Mouse (Mus musculus) embryonic facial prominence, embryonic 15.5 days (tissue): ENCODE results near the gene Phc1. TPM values are rescaled to one million over a fixed set of nuclear protein-coding genes. Genes with fewer than 3 reads are reported as not detected.

ENCODE experiments used
- ATAC-seq: fragments of 200-750 bp; cut with Nextera tagmentation; 2 replicates; pipeline ENCODE4 v1.8.0; 2017; ENCODE audit warnings: low read depth, moderate TSS enrichment; ENCODE audit not compliant: insufficient number of reproducible peaks, low FRiP score, low TSS enrichment
- H3K27ac ChIP-seq: fragments of 300-500 bp; sonication (generic); replicated peaks from 2 replicates; pipeline ENCODE4 v1.5.1; 2015; ENCODE audit warnings: mild to moderate bottlenecking, inconsistent platforms
- H3K27me3 ChIP-seq: fragments of 300-500 bp; sonication (generic); 2 replicates; pipeline ENCODE4 v1.6.1; 2015; ENCODE audit warnings: inconsistent platforms
- H3K36me3 ChIP-seq: fragments of 300-500 bp; sonication (generic); 2 replicates; pipeline ENCODE4 v1.6.1; 2015; ENCODE audit warnings: mild to moderate bottlenecking, inconsistent platforms
- H3K4me1 ChIP-seq: fragments of 300-500 bp; sonication (generic); 2 replicates; pipeline ENCODE4 v1.6.1; 2015; ENCODE audit warnings: inconsistent platforms
- H3K4me2 ChIP-seq: fragments of 300-500 bp; sonication (generic); replicated peaks from 2 replicates; pipeline ENCODE4 v1.6.1; 2015; ENCODE audit warnings: mild to moderate bottlenecking, inconsistent platforms
- H3K4me3 ChIP-seq: fragments of 300-500 bp; sonication (generic); replicated peaks from 2 replicates; pipeline ENCODE4 v1.5.1; 2015; ENCODE audit warnings: mild to moderate bottlenecking, inconsistent platforms
- H3K9ac ChIP-seq: fragments of 300-500 bp; sonication (generic); 2 replicates; pipeline ENCODE4 v1.6.1; 2015; ENCODE audit warnings: inconsistent platforms
- H3K9me3 ChIP-seq: fragments of 300-500 bp; sonication (generic); replicated peaks from 2 replicates; pipeline ENCODE4 v1.6.1; 2016; ENCODE audit warnings: inconsistent platforms
- WGBS: fragments of 180-500 bp; shearing (Covaris S2); methylation state at CpG from one replicate; pipeline ENCODE4 v1.1.7; 2015; 5-methylcytosine and 5-hydroxymethylcytosine counted together
- polyA plus RNA-seq: library from polyadenylated mRNA; unstranded; fragments of >200 nt; fragmentation: Nextera tagmentation; extraction: Ambion mirVana; gene quantifications from 2 replicates; pipeline ENCODE4 v1.2.1, GENCODE M21; 2015

Gene Phc1
- polyA plus RNA-seq, 1 experiment from 2014 or later = 19.6 TPM

DNA sequence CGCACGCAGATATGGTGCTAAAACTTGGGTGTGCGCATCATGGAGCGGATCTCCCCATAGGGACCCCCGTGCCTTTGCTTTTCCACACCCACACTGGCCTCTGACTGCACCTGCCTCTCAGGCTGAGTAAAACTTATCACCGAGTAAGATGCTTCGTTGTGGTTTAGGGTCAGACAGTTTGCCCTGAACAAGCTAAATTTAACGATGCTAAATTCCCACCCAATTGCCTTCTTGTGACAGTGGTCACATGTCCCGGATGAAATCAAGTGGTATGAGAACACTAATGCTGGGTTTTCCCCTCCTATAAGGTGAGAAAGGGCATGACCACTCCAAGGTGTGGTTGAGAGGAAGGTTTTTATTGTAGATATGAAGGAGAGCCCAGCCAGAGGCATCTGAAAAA, 46.6 kb downstream of the Phc1 start:
- H3K4me3 ChIP-seq = no peak overlapping the region
- 81% methylated on average over 9 of the region's 9 CpGs for WGBS
- no peak for ATAC-seq
- no peaks in the 10 kb centered on the region for H3K36me3 ChIP-seq
- H3K4me2 ChIP-seq = no peak overlapping the region
- H3K9ac ChIP-seq = no peak overlapping the region
- no peak overlapping the region for H3K27ac ChIP-seq
- no peaks in the 10 kb centered on the region for H3K27me3 ChIP-seq
- peaks cover 4% of the 10 kb centered on the region; the same call in 1 of the 2 replicates for H3K4me1 ChIP-seq
- H3K9me3 ChIP-seq = no peaks in the 10 kb centered on the region

DNA sequence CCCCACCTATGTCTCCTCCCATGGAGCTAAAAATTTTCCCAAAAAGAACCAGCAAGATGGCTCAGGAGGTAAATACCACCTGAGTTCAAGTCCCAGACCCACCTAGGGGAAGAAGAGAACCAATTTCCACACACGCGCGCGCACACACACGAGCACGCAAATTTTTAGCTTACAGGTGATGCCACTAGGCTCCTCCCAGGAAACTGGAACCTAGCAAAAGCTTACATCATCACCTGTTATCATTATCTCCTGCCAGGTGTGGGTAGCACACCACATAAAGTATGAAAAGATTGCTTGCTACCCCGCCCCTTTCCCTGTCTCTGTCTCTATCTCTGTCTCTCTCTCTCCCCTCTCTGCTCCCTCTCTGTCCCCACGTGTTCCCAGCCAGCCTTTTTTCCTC, 47.2 kb downstream of the Phc1 start:
- no peak overlapping the region for H3K4me3 ChIP-seq
- H3K4me2 ChIP-seq = no peak overlapping the region

DNA sequence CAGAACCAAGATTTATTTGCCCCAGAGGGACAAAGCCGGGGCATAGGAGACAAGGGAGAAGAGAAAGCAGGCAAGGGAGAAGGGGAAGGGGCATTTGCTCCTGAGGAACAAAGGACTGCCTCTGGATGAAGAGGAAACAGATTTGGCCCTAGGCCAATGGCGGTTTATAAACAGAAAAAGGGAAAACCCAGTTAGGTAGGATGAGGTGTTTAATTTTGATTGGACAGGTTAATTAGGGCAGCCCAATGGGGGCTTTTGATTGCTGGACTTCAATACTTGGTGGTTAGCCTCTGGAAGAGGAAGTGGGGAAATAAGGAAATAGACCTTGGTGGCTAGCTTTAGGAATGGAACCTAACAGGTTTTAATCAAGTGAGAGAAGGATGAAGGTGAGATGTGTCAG, 48.2 kb downstream of the Phc1 start:
- Histone ChIP-seq H3K27me3 (no peaks in the 10 kb centered on the region), H3K36me3 (no peaks in the 10 kb centered on the region), H3K4me3 (no peak overlapping the region), H3K9me3 (no peaks in the 10 kb centered on the region), H3K27ac (no peak overlapping the region), H3K9ac (no peak overlapping the region), H3K4me1 (no peaks in the 10 kb centered on the region; the same call in 1 of the 2 replicates), H3K4me2 (no peak overlapping the region)
- ATAC-seq = no peak
- 36% methylated on average over 2 of the region's 2 CpGs for WGBS

More for the DNA sequence above, 47.2 kb downstream of the Phc1 start:
- WGBS = 95% methylated on average over 8 of the region's 8 CpGs
- H3K27me3 ChIP-seq = no peaks in the 10 kb centered on the region
- H3K9ac ChIP-seq = no peak overlapping the region
- H3K27ac ChIP-seq = no peak overlapping the region
- H3K36me3 ChIP-seq = no peaks in the 10 kb centered on the region
- no peaks in the 10 kb centered on the region for H3K9me3 ChIP-seq
- H3K4me1 ChIP-seq = peaks cover 4% of the 10 kb centered on the region; the same call in 1 of the 2 replicates
- no peak for ATAC-seq

DNA sequence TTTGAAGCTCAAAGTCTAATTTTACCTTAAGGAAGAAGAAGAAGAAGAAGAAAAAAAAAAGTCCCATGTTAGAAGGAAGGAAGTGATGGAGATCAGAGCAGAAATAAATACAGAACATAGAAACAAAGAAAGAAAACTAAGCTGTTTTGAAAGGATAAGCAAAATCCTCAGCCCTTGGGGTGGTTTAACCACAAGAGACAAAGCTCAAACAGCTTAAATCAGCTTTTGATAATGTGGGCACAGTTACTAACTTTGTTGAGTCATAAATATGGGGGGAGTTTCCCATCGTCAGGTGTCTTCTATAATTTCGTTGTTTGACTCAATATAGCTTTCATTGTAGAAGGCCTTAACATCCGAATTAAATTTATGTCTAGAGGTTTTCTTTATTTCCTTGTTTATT, 48.6 kb downstream of the Phc1 start:
- H3K9me3 ChIP-seq = no peaks in the 10 kb centered on the region
- no peak for ATAC-seq
- no peak overlapping the region for H3K4me2 ChIP-seq
- 59% methylated on average over 3 of the region's 3 CpGs for WGBS
- H3K27me3 ChIP-seq = no peaks in the 10 kb centered on the region
- H3K27ac ChIP-seq = no peak overlapping the region
- no peak overlapping the region for H3K9ac ChIP-seq
- no peaks in the 10 kb centered on the region for H3K36me3 ChIP-seq
- H3K4me3 ChIP-seq = no peak overlapping the region
- no peaks in the 10 kb centered on the region; the same call in 1 of the 2 replicates for H3K4me1 ChIP-seq

DNA sequence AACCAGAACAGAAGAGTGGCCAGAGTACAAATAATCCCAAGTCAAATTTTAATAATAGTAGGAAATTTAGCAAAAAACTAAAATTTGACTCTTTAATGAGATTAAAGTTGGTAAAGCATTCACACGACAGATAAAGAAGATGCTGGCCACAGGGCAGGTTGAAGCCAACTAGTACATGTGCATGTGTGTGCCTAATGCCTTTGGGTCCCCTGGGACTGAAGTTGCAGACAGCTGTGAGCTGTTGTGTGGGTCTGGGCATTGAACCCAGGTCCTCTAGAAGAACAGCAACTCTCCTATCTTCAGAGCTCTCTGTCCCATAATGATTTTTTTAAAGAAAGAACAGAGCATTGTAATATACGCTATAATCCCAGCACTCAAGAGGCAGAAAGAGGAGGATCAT, 49.1 kb downstream of the Phc1 start:
- H3K4me1 ChIP-seq = no peaks in the 10 kb centered on the region; the same call in 1 of the 2 replicates
- H3K9ac ChIP-seq = no peak overlapping the region
- no peak for ATAC-seq
- no peaks in the 10 kb centered on the region for H3K36me3 ChIP-seq
- no peak overlapping the region for H3K27ac ChIP-seq
- H3K9me3 ChIP-seq = no peaks in the 10 kb centered on the region
- WGBS = 66% methylated on average over 2 of the region's 2 CpGs
- H3K4me2 ChIP-seq = no peak overlapping the region
- no peaks in the 10 kb centered on the region for H3K27me3 ChIP-seq
- H3K4me3 ChIP-seq = no peak overlapping the region

DNA sequence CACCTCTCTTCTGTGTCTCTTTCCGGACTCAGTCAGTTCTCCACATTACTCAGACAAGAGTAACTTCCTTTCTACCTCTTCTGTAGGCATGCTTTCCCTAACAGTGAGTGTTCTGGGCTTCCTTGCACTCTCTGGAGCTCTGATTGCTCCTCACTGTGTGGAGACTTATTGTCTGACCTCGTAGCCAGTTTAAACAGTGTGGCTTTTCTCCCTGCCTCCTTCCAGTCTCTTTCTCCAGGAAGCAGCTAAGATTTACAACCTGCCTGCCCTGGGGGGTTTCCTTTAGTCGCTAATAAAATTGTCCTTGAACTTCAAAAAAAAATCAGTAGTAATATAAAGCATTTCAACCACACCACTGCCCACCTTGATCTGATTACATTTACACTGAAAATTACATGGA, 50.1 kb downstream of the Phc1 start:
- Histone ChIP-seq H3K27me3 (no peaks in the 10 kb centered on the region), H3K9me3 (no peaks in the 10 kb centered on the region), H3K36me3 (no peaks in the 10 kb centered on the region), H3K27ac (no peak overlapping the region), H3K4me1 (no peaks in the 10 kb centered on the region; the same call in 1 of the 2 replicates), H3K4me3 (no peak overlapping the region), H3K9ac (no peak overlapping the region), H3K4me2 (no peak overlapping the region)
- WGBS = 26% methylated on average over 3 of the region's 3 CpGs
- ATAC-seq = no peak

DNA sequence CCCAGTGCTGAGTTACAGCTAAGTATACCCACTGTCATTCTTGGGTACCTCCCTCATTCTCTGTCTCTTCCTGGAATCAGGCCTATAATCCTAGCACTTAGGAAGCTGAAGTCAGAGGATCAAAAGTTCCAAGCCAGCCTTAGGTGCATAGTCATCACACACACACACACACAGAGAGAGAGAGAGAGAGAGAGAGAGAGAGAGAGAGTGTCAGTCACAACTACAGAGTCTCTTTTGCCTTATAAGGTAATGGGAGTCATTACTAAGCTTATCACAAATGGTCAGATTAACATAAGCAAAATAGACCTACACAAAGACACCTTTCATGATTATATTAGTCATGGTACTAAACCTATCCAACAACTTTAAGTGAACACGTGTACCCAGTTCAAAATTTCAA, 51.0 kb downstream of the Phc1 start:
- H3K36me3 ChIP-seq = no peaks in the 10 kb centered on the region
- no peaks in the 10 kb centered on the region for H3K27me3 ChIP-seq
- no peak for ATAC-seq
- no peak overlapping the region for H3K27ac ChIP-seq
- no peaks in the 10 kb centered on the region; the same call in 1 of the 2 replicates for H3K4me1 ChIP-seq
- H3K9me3 ChIP-seq = no peaks in the 10 kb centered on the region
- H3K4me3 ChIP-seq = no peak overlapping the region
- 68% methylated on average over 1 of the region's 1 CpGs for WGBS
- H3K9ac ChIP-seq = no peak overlapping the region
- no peak overlapping the region for H3K4me2 ChIP-seq

DNA sequence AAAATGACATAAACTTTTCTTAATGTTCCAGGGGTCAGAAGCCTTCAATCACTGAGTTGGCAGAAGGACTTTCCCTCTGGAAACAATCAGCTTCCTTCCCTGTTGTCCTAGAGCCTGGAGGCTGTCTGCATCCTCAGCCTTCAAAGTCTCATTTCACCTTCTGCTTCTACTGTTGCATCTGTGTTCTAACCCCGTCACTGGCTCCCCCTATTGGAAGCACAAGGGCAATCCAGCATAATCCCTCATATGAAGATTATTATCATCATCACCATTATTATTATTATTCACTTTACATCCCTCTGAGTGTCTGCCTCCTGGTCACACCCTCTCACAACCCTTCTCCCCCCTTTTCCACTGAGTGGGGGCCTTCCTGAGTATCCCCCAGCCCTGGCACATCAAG, 52.1 kb downstream of the Phc1 start:
- no peaks in the 10 kb centered on the region for H3K9me3 ChIP-seq
- no peak overlapping the region for H3K4me3 ChIP-seq
- H3K36me3 ChIP-seq = no peaks in the 10 kb centered on the region
- no peaks in the 10 kb centered on the region; the same call in 1 of the 2 replicates for H3K4me1 ChIP-seq
- WGBS = 26% methylated on average over 1 of the region's 1 CpGs
- H3K4me2 ChIP-seq = no peak overlapping the region
- H3K27me3 ChIP-seq = no peaks in the 10 kb centered on the region
- no peak overlapping the region for H3K27ac ChIP-seq
- H3K9ac ChIP-seq = no peak overlapping the region
- ATAC-seq = no peak

DNA sequence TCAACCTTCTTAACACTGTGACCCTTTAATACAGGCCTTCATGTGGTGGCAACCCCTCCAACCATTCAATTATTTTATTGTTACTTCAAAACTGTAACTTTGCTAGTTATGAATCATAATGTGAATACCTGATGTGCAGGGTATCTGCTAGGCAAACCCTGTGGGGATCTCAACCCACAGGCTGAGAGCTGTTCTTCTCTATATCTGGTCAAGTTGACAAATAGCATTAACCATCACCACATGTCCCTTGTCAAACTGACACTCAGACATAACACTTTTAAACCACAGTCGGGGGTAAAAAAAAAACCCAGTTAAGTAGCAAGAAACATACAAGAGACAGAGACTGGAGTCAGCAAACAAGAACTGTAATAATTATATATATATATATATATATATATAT, 55.5 kb downstream of the Phc1 start:
- H3K9ac ChIP-seq = no peak overlapping the region
- no peak for ATAC-seq
- 63% methylated on average over 1 of the region's 1 CpGs for WGBS
- H3K4me3 ChIP-seq = no peak overlapping the region
- H3K4me2 ChIP-seq = no peak overlapping the region
- no peak overlapping the region for H3K27ac ChIP-seq
- no peaks in the 10 kb centered on the region for H3K27me3 ChIP-seq
- no peaks in the 10 kb centered on the region for H3K36me3 ChIP-seq
- H3K4me1 ChIP-seq = no peaks in the 10 kb centered on the region
- no peaks in the 10 kb centered on the region for H3K9me3 ChIP-seq

DNA sequence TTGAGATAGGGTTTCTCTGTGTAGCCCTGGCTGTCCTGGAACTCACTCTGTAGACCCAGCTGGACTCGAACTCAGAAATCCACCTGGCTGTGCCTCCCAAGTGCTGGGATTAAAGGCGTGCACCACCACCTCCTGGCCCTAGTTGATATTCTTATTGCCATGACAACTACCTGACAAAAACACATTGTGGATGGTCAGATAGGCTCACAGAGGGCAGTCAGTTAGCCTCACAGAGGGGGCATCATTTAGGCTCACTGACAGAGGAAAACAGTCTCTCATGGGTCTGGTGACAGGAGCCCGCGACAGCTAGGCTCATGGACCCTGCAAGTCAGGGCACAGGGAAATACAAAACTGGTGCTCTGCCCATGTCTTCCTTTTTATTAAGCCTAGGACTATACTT, 56.1 kb downstream of the Phc1 start:
- no peaks in the 10 kb centered on the region for H3K9me3 ChIP-seq
- no peaks in the 10 kb centered on the region for H3K36me3 ChIP-seq
- H3K27ac ChIP-seq = no peak overlapping the region
- no peak for ATAC-seq
- H3K4me1 ChIP-seq = no peaks in the 10 kb centered on the region
- H3K4me3 ChIP-seq = no peak overlapping the region
- H3K9ac ChIP-seq = no peak overlapping the region
- H3K4me2 ChIP-seq = no peak overlapping the region
- WGBS = 81% methylated on average over 4 of the region's 4 CpGs
- H3K27me3 ChIP-seq = no peaks in the 10 kb centered on the region

DNA sequence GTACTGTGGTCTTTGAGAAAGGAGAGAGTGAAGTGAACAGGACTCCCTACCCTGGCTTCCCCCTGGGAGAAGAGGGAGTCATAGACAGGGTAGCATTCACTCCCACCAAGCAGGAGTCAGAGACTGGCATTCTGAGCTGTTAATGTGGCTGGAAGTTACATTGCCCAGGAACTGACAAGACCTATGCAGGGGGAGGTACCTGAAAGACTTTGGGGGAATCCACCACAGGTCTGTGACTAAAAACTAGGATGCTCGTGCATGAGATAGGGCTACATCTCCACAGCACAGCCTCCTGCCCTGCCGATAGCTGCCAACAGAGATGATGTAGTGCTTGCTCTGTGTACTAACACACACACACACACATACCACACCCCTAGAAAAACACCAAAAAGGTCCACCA, 56.9 kb downstream of the Phc1 start:
- WGBS = 79% methylated on average over 2 of the region's 2 CpGs
- Histone ChIP-seq H3K9me3 (no peaks in the 10 kb centered on the region), H3K9ac (no peak overlapping the region), H3K36me3 (no peaks in the 10 kb centered on the region), H3K27me3 (no peaks in the 10 kb centered on the region), H3K4me1 (no peaks in the 10 kb centered on the region), H3K4me2 (no peak overlapping the region), H3K4me3 (no peak overlapping the region), H3K27ac (no peak overlapping the region)
- ATAC-seq = no peak

DNA sequence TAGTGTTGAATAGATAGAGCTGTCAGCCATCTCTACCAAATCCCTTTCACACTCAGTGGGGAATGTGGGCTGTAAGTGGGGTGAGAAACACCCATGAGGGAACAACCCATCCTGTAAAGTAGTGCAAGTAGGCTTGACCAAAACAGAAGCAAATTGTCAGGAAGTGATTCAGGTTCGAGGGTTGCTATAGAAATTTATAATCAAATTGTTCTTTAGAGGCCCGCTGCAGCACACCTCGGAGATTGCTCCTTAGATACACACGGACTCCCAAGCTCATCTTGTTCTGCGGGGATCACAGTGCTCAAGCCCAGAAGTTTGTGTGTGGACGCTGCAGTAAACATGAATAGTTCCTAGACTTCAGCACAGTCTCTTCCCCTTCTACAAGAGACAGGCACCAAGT, 57.6 kb downstream of the Phc1 start, which contains the start of gene Klrg1:
Gene Klrg1, minus strand, starts transcription at position 101 of the 400 bp plus-strand sequence.
- no peak within 1 kb of the TSS for H3K9ac ChIP-seq
- H3K4me2 ChIP-seq = no peak within 1 kb of the TSS
- WGBS = 81% methylated on average over 6 of the region's 6 CpGs
- ATAC-seq = no peak
- no peaks in the 10 kb centered on the region for H3K4me1 ChIP-seq
- H3K36me3 ChIP-seq = no peaks in the 10 kb centered on the region
- no peaks in the 10 kb centered on the region for H3K27me3 ChIP-seq
- H3K27ac ChIP-seq = no peak within 1 kb of the TSS
- H3K4me3 ChIP-seq = no peak within 1 kb of the TSS
- no peaks in the 10 kb centered on the region for H3K9me3 ChIP-seq
